Mouse (Mus musculus): ENCODE results near the gene Kcnk15. TPM values are rescaled to one million over a fixed set of nuclear protein-coding genes. Genes with fewer than 3 reads are reported as not detected.

Gene Kcnk15
- polyA plus RNA-seq, 1 experiment from 2014 or later, result not detected

DNA sequence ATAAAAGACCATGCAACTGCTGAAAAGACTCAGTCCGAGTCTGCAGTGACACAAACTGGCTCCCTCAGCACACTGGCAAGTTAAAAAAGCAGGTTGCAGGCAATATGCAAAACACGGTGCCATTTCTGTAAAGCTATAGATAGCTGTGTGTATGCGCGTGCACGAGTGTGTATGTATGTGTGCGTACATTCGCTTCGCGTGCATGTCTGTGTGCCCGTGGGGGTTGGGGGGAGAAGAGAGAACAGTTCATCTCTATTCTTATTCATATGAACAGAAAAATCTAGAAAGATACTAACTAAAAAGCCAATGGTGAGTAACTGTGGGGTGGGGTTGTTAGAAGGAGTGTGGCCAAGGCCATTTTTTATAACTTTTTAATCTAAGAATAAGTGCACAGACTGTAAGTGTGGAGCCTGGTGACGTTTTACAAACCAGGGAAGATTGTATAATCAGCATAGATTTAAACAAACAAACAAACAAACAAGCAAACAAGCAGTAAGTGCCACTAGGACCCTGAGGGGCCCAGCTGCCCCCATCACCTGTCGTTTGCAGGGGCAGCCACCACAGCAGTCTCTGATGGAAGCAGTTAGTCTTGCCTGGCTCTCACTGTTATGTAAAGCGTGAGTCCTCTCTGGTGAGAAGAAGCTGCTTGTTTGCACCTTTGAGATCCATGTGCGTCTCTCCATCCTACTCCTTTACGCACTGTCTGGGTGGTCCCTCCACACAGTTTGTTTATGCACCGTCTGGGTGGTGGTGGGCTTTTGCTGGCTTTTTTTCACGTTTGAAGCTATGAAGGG lies 29.6 kb downstream of the Kcnk15 start:
- Histone ChIP-seq H3K36me3 (ENCODE audit: control insufficient read depth, insufficient read depth, low read length) (no peaks in the 10 kb centered on the region), H3K9ac (ENCODE audit: low read length) (no peak overlapping the region), H3K4me1 (ENCODE audit: control insufficient read depth, insufficient read depth, low read length) (no peaks in the 10 kb centered on the region), H3K27me3 (ENCODE audit: control insufficient read depth, insufficient read depth, low read length) (no peaks in the 10 kb centered on the region), H3K27ac (replicated peaks; ENCODE audit: low read depth, low read length) (no peak overlapping the region), H3K4me3 (ENCODE audit: low read depth, low read length) (no peak overlapping the region), H3K9me3 (ENCODE audit: control insufficient read depth, low read length) (no peaks in the 10 kb centered on the region), H3K4me2 (ENCODE audit: low read depth, severe bottlenecking) (no peak overlapping the region)
- 66% methylated on average over 17 of the region's 17 CpGs for WGBS
- ATAC-seq (ENCODE audit: insufficient number of reproducible peaks, low FRiP score, low TSS enrichment, low read depth), result no peak
- no peak for DNase-seq (ENCODE audit: low spot score)

DNA sequence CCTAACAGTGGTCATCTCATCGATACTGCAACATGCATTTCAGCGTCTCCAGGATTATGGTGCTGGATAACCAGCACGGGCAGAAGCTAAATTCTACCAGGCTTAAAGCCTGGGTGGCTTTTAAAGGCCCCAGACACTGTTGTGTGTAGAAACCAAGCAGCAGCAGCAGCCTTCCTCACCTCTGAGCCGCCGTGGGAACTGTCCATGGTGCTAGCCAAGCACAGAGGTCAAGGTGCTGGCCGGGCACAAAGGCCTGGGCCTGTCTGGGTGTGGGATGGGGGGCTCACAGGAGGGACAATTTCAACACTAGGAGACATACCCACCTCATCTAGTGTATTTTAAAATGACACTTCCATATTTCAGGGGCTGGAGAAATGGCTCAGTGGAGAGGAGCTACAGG lies 36.0 kb downstream of the Kcnk15 start:
- Histone ChIP-seq H3K4me1 (ENCODE audit: control insufficient read depth, insufficient read depth, low read length) (no peaks in the 10 kb centered on the region), H3K9ac (ENCODE audit: low read length) (no peak overlapping the region), H3K4me2 (ENCODE audit: low read depth, severe bottlenecking) (no peak overlapping the region), H3K4me3 (ENCODE audit: low read depth, low read length) (no peak overlapping the region), H3K27me3 (ENCODE audit: control insufficient read depth, insufficient read depth, low read length) (no peaks in the 10 kb centered on the region), H3K27ac (replicated peaks; ENCODE audit: low read depth, low read length) (no peak overlapping the region), H3K9me3 (ENCODE audit: control insufficient read depth, low read length) (no peaks in the 10 kb centered on the region), H3K36me3 (ENCODE audit: control insufficient read depth, insufficient read depth, low read length) (no peaks in the 10 kb centered on the region)
- WGBS, result 21% methylated on average over 6 of the region's 6 CpGs
- no peak for ATAC-seq (ENCODE audit: insufficient number of reproducible peaks, low FRiP score, low TSS enrichment, low read depth)
- DNase-seq (ENCODE audit: low spot score), result peak; percentile 85

DNA sequence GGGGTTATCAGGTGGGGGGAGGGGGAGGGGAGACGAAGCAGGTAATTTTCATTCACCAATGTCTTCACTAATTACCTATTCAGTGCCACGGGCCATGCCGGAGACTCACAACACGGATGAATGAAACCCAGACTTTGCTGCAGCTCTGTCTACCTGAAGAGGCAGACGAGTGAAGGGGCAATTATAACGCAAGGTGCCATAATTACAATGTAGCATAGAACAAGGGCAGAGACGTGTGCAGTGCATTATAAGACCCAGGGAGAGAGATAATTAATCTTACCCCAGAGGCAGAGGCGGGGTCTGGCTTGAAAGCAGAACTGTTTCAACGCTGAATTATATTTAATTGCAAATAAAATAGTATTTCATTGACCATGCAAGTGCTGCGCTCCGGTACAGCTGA lies 37.1 kb downstream of the Kcnk15 start:
- Histone ChIP-seq H3K9me3 (ENCODE audit: control insufficient read depth, low read length) (no peaks in the 10 kb centered on the region), H3K4me1 (ENCODE audit: control insufficient read depth, insufficient read depth, low read length) (no peaks in the 10 kb centered on the region), H3K27ac (replicated peaks; ENCODE audit: low read depth, low read length) (no peak overlapping the region), H3K9ac (ENCODE audit: low read length) (no peak overlapping the region), H3K27me3 (ENCODE audit: control insufficient read depth, insufficient read depth, low read length) (no peaks in the 10 kb centered on the region), H3K4me2 (ENCODE audit: low read depth, severe bottlenecking) (no peak overlapping the region), H3K4me3 (ENCODE audit: low read depth, low read length) (no peak overlapping the region), H3K36me3 (ENCODE audit: control insufficient read depth, insufficient read depth, low read length) (no peaks in the 10 kb centered on the region)
- ATAC-seq (ENCODE audit: insufficient number of reproducible peaks, low FRiP score, low TSS enrichment, low read depth), result no peak
- DNase-seq (ENCODE audit: low spot score), result no peak
- 68% methylated on average over 11 of the region's 11 CpGs for WGBS

DNA sequence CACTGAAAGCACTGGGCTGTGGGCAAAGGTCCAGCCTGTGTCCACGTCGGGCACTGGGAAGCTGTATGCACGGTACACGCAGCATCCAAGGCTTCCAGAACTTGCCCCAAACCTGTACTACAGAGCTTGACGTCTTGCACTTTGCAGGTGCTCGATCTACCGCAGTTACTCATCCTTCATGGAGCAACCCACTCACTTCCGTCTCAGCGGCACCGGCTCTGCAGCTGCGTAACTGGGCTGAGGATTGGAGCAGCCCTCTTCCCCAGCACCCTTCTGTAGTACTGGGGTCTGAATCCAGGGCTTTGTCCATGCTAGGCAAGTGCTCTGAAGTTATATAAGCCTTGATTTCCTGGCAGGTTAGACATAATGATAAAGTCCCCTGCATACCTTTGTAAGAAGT lies 37.8 kb downstream of the Kcnk15 start:
- Histone ChIP-seq H3K9ac (ENCODE audit: low read length) (no peak overlapping the region), H3K4me3 (ENCODE audit: low read depth, low read length) (no peak overlapping the region), H3K27me3 (ENCODE audit: control insufficient read depth, insufficient read depth, low read length) (no peaks in the 10 kb centered on the region), H3K4me1 (ENCODE audit: control insufficient read depth, insufficient read depth, low read length) (no peaks in the 10 kb centered on the region), H3K9me3 (ENCODE audit: control insufficient read depth, low read length) (no peaks in the 10 kb centered on the region), H3K36me3 (ENCODE audit: control insufficient read depth, insufficient read depth, low read length) (no peaks in the 10 kb centered on the region), H3K27ac (replicated peaks; ENCODE audit: low read depth, low read length) (no peak overlapping the region), H3K4me2 (ENCODE audit: low read depth, severe bottlenecking) (no peak overlapping the region)
- WGBS, result 90% methylated on average over 11 of the region's 11 CpGs
- DNase-seq (ENCODE audit: low spot score) (no peak), ATAC-seq (ENCODE audit: insufficient number of reproducible peaks, low FRiP score, low TSS enrichment, low read depth) (no peak)

GRCm38 (mm10) chr2:163893446-163894370 lies 40.3 kb downstream of the Kcnk15 start:
- no peaks in the 10 kb centered on the region for H3K27me3 ChIP-seq (ENCODE audit: control insufficient read depth, insufficient read depth, low read length)
- no peak for ATAC-seq (ENCODE audit: insufficient number of reproducible peaks, low FRiP score, low TSS enrichment, low read depth)
- 58% methylated on average over 7 of the region's 7 CpGs for WGBS
- no peak for DNase-seq (ENCODE audit: low spot score)
- no peak overlapping the region for H3K4me2 ChIP-seq (ENCODE audit: low read depth, severe bottlenecking)
- no peaks in the 10 kb centered on the region for H3K36me3 ChIP-seq (ENCODE audit: control insufficient read depth, insufficient read depth, low read length)
- H3K9ac ChIP-seq (ENCODE audit: low read length), result no peak overlapping the region
- no peak overlapping the region for H3K27ac ChIP-seq (replicated peaks; ENCODE audit: low read depth, low read length)
- no peak overlapping the region for H3K4me3 ChIP-seq (ENCODE audit: low read depth, low read length)
- H3K4me1 ChIP-seq (ENCODE audit: control insufficient read depth, insufficient read depth, low read length), result no peaks in the 10 kb centered on the region
- H3K9me3 ChIP-seq (ENCODE audit: control insufficient read depth, low read length), result no peaks in the 10 kb centered on the region

GRCm38 (mm10) chr2:163895156-163895555 lies 41.7 kb downstream of the Kcnk15 start:
- Histone ChIP-seq H3K9me3 (ENCODE audit: control insufficient read depth, low read length) (no peaks in the 10 kb centered on the region), H3K4me3 (ENCODE audit: low read depth, low read length) (no peak overlapping the region), H3K27ac (replicated peaks; ENCODE audit: low read depth, low read length) (no peak overlapping the region), H3K4me2 (ENCODE audit: low read depth, severe bottlenecking) (no peak overlapping the region), H3K4me1 (ENCODE audit: control insufficient read depth, insufficient read depth, low read length) (no peaks in the 10 kb centered on the region), H3K36me3 (ENCODE audit: control insufficient read depth, insufficient read depth, low read length) (no peaks in the 10 kb centered on the region), H3K27me3 (ENCODE audit: control insufficient read depth, insufficient read depth, low read length) (no peaks in the 10 kb centered on the region), H3K9ac (ENCODE audit: low read length) (no peak overlapping the region)
- DNase-seq (ENCODE audit: low spot score), result no peak
- WGBS, result 47% methylated on average over 2 of the region's 2 CpGs
- ATAC-seq (ENCODE audit: insufficient number of reproducible peaks, low FRiP score, low TSS enrichment, low read depth), result no peak

DNA sequence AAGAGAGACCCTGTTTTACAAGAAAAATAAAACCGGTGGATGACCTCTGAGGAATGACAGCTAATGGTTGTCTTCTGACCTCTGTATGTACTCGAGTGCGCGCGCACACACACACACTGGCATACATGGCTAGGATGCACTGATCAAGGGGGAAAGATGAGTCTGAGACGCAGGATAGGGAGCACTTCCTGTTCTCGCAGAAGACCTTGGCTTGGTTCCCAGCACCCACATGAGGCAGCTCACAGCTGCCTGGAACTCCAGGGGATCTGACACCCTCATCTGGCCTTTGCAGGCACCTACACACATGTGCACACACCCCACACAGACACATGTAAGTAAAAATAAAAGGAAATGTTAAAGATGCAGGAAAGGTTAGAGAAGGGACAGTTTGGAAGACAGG lies 43.6 kb downstream of the Kcnk15 start:
- H3K4me1 ChIP-seq (ENCODE audit: control insufficient read depth, insufficient read depth, low read length), result no peaks in the 10 kb centered on the region
- no peak for ATAC-seq (ENCODE audit: insufficient number of reproducible peaks, low FRiP score, low TSS enrichment, low read depth)
- H3K27me3 ChIP-seq (ENCODE audit: control insufficient read depth, insufficient read depth, low read length), result no peaks in the 10 kb centered on the region
- DNase-seq (ENCODE audit: low spot score), result no peak
- H3K9me3 ChIP-seq (ENCODE audit: control insufficient read depth, low read length), result no peaks in the 10 kb centered on the region
- no peak overlapping the region for H3K27ac ChIP-seq (replicated peaks; ENCODE audit: low read depth, low read length)
- no peak overlapping the region for H3K4me3 ChIP-seq (ENCODE audit: low read depth, low read length)
- no peak overlapping the region for H3K9ac ChIP-seq (ENCODE audit: low read length)
- no peak overlapping the region for H3K4me2 ChIP-seq (ENCODE audit: low read depth, severe bottlenecking)
- WGBS, result 94% methylated on average over 7 of the region's 7 CpGs
- no peaks in the 10 kb centered on the region for H3K36me3 ChIP-seq (ENCODE audit: control insufficient read depth, insufficient read depth, low read length)

GRCm38 (mm10) chr2:163897988-163898535 lies 44.6 kb downstream of the Kcnk15 start:
- Histone ChIP-seq H3K9ac (ENCODE audit: low read length) (no peak overlapping the region), H3K27me3 (ENCODE audit: control insufficient read depth, insufficient read depth, low read length) (no peaks in the 10 kb centered on the region), H3K4me3 (ENCODE audit: low read depth, low read length) (no peak overlapping the region), H3K4me2 (ENCODE audit: low read depth, severe bottlenecking) (no peak overlapping the region), H3K9me3 (ENCODE audit: control insufficient read depth, low read length) (no peaks in the 10 kb centered on the region), H3K27ac (replicated peaks; ENCODE audit: low read depth, low read length) (no peak overlapping the region), H3K4me1 (ENCODE audit: control insufficient read depth, insufficient read depth, low read length) (no peaks in the 10 kb centered on the region), H3K36me3 (ENCODE audit: control insufficient read depth, insufficient read depth, low read length) (no peaks in the 10 kb centered on the region)
- WGBS, result 78% methylated on average over 7 of the region's 7 CpGs
- ATAC-seq (ENCODE audit: insufficient number of reproducible peaks, low FRiP score, low TSS enrichment, low read depth) (no peak), DNase-seq (ENCODE audit: low spot score) (no peak)
